Mouse (Mus musculus) left cerebral cortex, adult 18-20 months (tissue): ENCODE measurements at regions not wholly inside any gene's neighbourhood (a gene's known extent, or its start where the extent isn't known, plus 50 kb on each side); places are given as distances from the start of the nearest gene placed in this dataset.
A peak's percentile ranks its signal among the peaks of the same experiment; 100 is the strongest.

Experiments used
- DNase-seq, 2 experiments: peaks; one replicate each; pipeline ENCODE4 v3.0.0; 2021 to 2022; ENCODE audit warnings: low spot score in 2 of 2, mixed read lengths in 1 of 2

DNA sequence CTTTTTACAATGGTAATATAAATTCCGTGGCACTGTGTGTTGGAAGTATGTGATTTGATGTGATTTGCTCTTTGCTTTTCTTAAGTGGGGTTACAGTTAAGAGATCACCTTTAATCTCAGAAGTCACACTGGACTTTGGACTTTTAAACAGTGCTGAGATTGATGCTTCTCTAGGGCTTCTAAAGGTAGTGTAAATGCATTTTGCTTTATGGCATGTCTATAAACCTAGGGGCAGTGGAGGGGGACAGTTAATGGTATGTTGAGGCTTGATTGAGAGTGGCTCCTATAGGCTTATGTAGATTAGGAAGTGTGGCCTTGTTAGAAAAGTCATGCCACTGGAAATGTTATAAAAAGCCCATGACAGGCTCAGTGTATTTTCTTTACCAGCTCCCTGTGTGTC is 735.3 kb downstream of the Nap1l3 start:
- DNase-seq, result no peak

DNA sequence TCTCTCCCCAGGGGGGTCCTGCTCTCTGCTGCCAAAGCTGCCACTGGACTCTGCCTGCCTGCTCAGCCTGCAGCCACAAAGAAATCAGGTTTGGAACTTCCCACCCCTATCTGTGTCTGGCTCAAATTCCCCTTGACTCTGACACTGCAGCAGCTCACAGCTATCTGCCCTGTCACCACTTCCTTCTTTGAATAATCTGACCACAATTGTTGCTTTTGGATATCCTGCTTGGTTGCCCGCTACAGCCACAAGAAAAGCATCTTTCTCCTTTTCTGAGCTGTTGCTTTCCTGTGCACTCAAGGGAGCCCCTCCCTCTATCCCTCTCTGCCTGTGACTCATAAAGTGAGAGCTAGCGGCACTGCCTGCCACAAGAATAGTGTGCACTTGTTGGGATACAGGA is 742.6 kb downstream of the Nap1l3 start:
- peak in 1 of 2 experiments; percentile 1 for DNase-seq

- no peak for DNase-seq
Observed at GRCm38 (mm10) chrX:121645548-121645947, 751.7 kb downstream of the Nap1l3 start.

GRCm38 (mm10) chrX:121637180-121637579 is 760.0 kb downstream of the Nap1l3 start:
- no peak for DNase-seq

- DNase-seq, result no peak
Observed at GRCm38 (mm10) chrX:121612061-121612460, 785.1 kb downstream of the Nap1l3 start.

DNA sequence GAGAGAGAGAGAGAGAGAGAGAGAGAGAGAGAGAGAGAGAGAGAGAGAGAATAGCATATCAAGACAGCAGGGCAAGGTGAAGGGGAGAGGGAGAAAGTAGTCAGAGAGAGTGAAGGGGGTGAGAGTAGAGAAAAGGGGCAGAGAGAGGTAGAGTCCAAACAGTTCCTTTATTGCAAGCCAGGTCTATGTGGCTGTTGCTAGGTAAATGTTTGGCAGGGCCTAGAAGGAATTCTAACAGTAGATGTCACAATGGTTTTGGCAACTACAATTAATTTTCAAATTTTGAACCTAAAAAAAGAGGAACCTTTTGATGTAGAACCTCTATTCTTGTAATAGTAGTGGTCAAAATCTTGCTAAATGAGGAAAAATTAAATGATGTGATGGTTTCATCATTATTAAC is 804.3 kb downstream of the Nap1l3 start:
- DNase-seq, result no peak
